Mouse (Mus musculus) brown adipose tissue, adult 24 weeks (tissue): ENCODE data around the gene Tada2b. TPM values are rescaled to one million over a fixed set of nuclear protein-coding genes. Genes with fewer than 3 reads are reported as not detected.

ENCODE experiments used
- H3K27ac ChIP-seq: fragments of 200-500 bp; replicated peaks from 2 replicates; pipeline ENCODE4 v1.5.1; 2012; ENCODE audit warnings: low read depth, mild to moderate bottlenecking, low read length
- H3K4me1 ChIP-seq: fragments of 200-500 bp; 2 replicates; pipeline ENCODE4 v1.6.1; 2012; ENCODE audit warnings: low read length, mixed read lengths; ENCODE audit not compliant: control insufficient read depth, insufficient read depth, insufficient read length
- H3K4me3 ChIP-seq: fragments of 200-500 bp; 2 replicates; pipeline ENCODE4 v1.5.1; 2012; ENCODE audit warnings: low read depth, mild to moderate bottlenecking, low read length, moderate library complexity; ENCODE audit not compliant: insufficient read depth
- polyA plus RNA-seq: library from polyadenylated mRNA; stranded (reverse); fragments of >200 nt; gene quantifications from 2 replicates; pipeline ENCODE4 v1.2.4, GENCODE M21; 2012; ENCODE audit not compliant: missing spikeins, insufficient read depth, insufficient read length

The Tada2b gene
- polyA plus RNA-seq, 1 experiment = 32.9 TPM

- Histone ChIP-seq H3K4me1 (no peaks in the 10 kb centered on the region), H3K27ac (no peak overlapping the region), H3K4me3 (no peak overlapping the region)
Observed at GRCm38 (mm10) chr5:36444611-36445010, 39.5 kb downstream of the Tada2b start.

GRCm38 (mm10) chr5:36440741-36441140 lies 43.3 kb downstream of the Tada2b start:
- Histone ChIP-seq H3K27ac (no peak overlapping the region), H3K4me3 (no peak overlapping the region), H3K4me1 (no peaks in the 10 kb centered on the region)

GRCm38 (mm10) chr5:36436858-36437257 lies 47.2 kb downstream of the Tada2b start:
- H3K27ac ChIP-seq = no peak overlapping the region
- no peak overlapping the region for H3K4me3 ChIP-seq
- H3K4me1 ChIP-seq = no peaks in the 10 kb centered on the region

DNA sequence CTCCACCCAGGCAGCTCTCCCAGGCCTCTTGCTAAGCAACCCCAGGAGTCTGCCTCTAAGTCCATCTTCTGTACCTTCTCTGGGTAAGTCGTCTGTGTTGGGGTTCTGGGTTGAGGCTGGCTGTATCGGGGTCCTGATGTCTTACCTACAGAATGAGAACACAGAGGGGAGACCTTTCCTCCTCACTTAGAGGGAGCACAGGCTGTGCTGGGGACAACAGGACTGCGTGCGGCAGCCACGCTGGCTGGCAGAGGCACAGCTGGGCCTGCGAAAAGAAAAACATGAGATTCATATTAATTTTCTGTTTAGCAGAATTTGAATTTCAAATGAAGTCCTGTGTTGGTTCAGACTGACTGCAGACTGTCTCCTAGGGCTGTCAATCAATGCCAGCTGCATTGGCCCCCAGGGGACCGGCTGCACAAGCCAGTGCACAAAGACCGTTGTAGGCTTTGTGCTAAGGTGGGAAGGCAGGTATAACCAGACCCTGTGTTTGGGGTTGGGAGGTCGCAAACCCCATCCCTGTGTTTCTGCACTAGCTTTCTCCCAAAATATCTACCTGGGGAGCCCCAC lies 49.6 kb downstream of the Tada2b start:
- Histone ChIP-seq H3K4me3 (no peak overlapping the region), H3K4me1 (no peaks in the 10 kb centered on the region)

DNA sequence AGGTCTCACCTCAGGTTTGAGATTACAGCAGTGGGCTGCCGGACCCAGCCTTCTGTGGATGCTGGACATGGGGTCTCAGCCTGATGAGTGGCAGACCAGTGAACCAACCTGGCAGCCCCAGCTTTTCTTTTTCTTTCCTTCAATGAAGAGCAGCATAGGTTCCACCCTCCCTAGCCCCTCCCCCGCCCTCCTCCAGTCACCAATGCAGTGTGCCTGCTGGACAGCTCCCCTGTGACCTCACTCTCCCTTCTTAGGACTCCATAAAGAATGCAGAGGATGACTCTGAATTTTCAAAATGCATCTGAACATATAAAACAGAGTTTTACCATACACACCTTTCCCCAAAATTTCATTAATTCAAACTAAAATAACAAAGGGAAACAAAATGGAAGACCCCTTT lies 52.4 kb downstream of the Tada2b start:
- no peaks in the 10 kb centered on the region; the same call in 1 of the 2 replicates for H3K4me1 ChIP-seq
- no peak overlapping the region for H3K4me3 ChIP-seq

More for the DNA sequence above, 49.6 kb downstream of the Tada2b start:
- no peak overlapping the region for H3K27ac ChIP-seq

GRCm38 (mm10) chr5:36429551-36429950 lies 54.5 kb downstream of the Tada2b start:
- Histone ChIP-seq H3K4me3 (no peak overlapping the region), H3K4me1 (no peaks in the 10 kb centered on the region; the same call in 1 of the 2 replicates), H3K27ac (no peak overlapping the region)

More for the DNA sequence above, 52.4 kb downstream of the Tada2b start:
- H3K27ac ChIP-seq = no peak overlapping the region

- no peak overlapping the region for H3K27ac ChIP-seq
- H3K4me1 ChIP-seq = no peaks in the 10 kb centered on the region; the same call in 1 of the 2 replicates
- no peak overlapping the region for H3K4me3 ChIP-seq
Observed at GRCm38 (mm10) chr5:36427831-36428230, 56.3 kb downstream of the Tada2b start.

DNA sequence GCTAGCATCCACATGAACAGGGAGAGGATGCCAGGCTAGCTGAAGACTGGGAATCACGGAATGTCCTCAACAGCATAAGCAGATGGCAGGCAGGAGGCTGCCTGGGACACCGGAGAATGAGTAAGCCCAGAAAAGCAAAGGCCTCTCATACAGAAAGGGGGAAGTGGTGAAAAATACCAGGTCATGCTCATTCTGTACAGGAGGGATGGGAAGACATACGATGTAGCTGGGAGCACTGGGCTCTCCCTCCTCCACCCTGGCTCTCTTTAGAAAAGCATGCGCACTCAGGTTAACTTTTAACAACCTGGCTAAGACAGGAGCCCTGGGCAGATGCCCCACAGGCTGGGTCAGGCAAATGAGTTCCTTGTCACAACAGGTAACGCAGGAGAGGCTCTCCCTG lies 57.7 kb downstream of the Tada2b start:
- no peaks in the 10 kb centered on the region; the same call in 1 of the 2 replicates for H3K4me1 ChIP-seq
- no peak overlapping the region for H3K27ac ChIP-seq
- no peak overlapping the region for H3K4me3 ChIP-seq

GRCm38 (mm10) chr5:36424676-36425075 lies 59.4 kb downstream of the Tada2b start:
- Histone ChIP-seq H3K4me3 (no peak overlapping the region), H3K4me1 (no peaks in the 10 kb centered on the region; the same call in 1 of the 2 replicates), H3K27ac (no peak overlapping the region)

Other genes starting within 250 kb of the Tada2b start
- gene Sorcs2, start 86.1 kb downstream of the Tada2b start, polyA plus RNA-seq = 24.9 and 28.5 TPM in 2 replicates
- 146 and 149 TPM in 2 replicates for gene Grpel1, start 19.3 kb downstream of the Tada2b start, polyA plus RNA-seq
- 0.33 and 0.48 TPM in 2 replicates for gene Ccdc96, start 303 bp upstream of the Tada2b start, polyA plus RNA-seq
- gene Tbc1d14, start 109.0 kb upstream of the Tada2b start, polyA plus RNA-seq = 8.7 and 8.8 TPM in 2 replicates
- 62.7 and 65.5 TPM in 2 replicates for gene D5Ertd579e, start 211.7 kb upstream of the Tada2b start, polyA plus RNA-seq